Mouse (Mus musculus) brain, embryonic 14.5 days (tissue): Measurements from ENCODE around the gene Hmg20a. TPM values are rescaled to one million over a fixed set of nuclear protein-coding genes. Genes with fewer than 3 reads are reported as not detected.

ENCODE experiments used
- DNase-seq: peaks from one replicate; pipeline ENCODE4 v3.0.0-alpha.2; 2011; ENCODE audit warnings: low read depth
- CTCF ChIP-seq: fragments of 200-500 bp; IDR thresholded peaks from 2 replicates; pipeline ENCODE4 v1.5.1; 2012; ENCODE audit warnings: inconsistent platforms, mild to moderate bottlenecking, moderate library complexity, borderline replicate concordance; ENCODE audit not compliant: insufficient read depth, insufficient read length; ENCODE audit errors: extremely low read depth
- POLR2A ChIP-seq: fragments of 200-500 bp; IDR thresholded peaks from 2 replicates; pipeline ENCODE4 v1.6.1; 2012; ENCODE audit warnings: mild to moderate bottlenecking, inconsistent platforms, borderline replicate concordance; ENCODE audit not compliant: poor library complexity, insufficient read depth, insufficient read length, severe bottlenecking; ENCODE audit errors: extremely low read depth
- polyA plus RNA-seq: library from polyadenylated mRNA; depleted of rRNA; stranded (reverse); fragments of >200 nt; gene quantifications from 2 replicates; pipeline ENCODE4 v1.2.3, GENCODE M21; 2012

Gene Hmg20a
- polyA plus RNA-seq, 1 experiment: 96.5 TPM

GRCm38 (mm10) chr9:56501721-56502542 is 83.5 kb downstream of the Hmg20a start:
- TF ChIP-seq CTCF: no peak
- no peak for TF ChIP-seq POLR2A
- DNase-seq: peak; percentile 46

GRCm38 (mm10) chr9:56502543-56502971 is 84.1 kb downstream of the Hmg20a start:
- DNase-seq: peak; percentile 46
- TF ChIP-seq CTCF: no peak
- TF ChIP-seq POLR2A: no peak

GRCm38 (mm10) chr9:56503621-56504500 is 85.5 kb downstream of the Hmg20a start:
- DNase-seq: no peak
- TF ChIP-seq CTCF (no peak), POLR2A (no peak)

- no peak for DNase-seq
- TF ChIP-seq CTCF (no peak), POLR2A (no peak)
Observed at GRCm38 (mm10) chr9:56504511-56504910, 86.1 kb downstream of the Hmg20a start.

- TF ChIP-seq POLR2A: no peak
- TF ChIP-seq CTCF: no peak
Observed at GRCm38 (mm10) chr9:56505083-56505792, 86.8 kb downstream of the Hmg20a start.

GRCm38 (mm10) chr9:56505793-56506755 is 87.7 kb downstream of the Hmg20a start:
- TF ChIP-seq POLR2A: peak; percentile 31; the same call in 1 of the 2 replicates
- TF ChIP-seq CTCF: peak; percentile 98
- peak; percentile 97 for DNase-seq

More at GRCm38 (mm10) chr9:56505083-56505792, 86.8 kb downstream of the Hmg20a start:
- DNase-seq: no peak

GRCm38 (mm10) chr9:56506931-56507681 is 88.7 kb downstream of the Hmg20a start:
- TF ChIP-seq POLR2A (no peak), CTCF (no peak)
- peak; percentile 82 for DNase-seq

GRCm38 (mm10) chr9:56507682-56508061 is 89.3 kb downstream of the Hmg20a start:
- TF ChIP-seq POLR2A (no peak), CTCF (no peak)
- DNase-seq: no peak

- no peak for DNase-seq
- TF ChIP-seq POLR2A (no peak), CTCF (no peak)
Observed at GRCm38 (mm10) chr9:56508835-56509451, 90.5 kb downstream of the Hmg20a start.

- no peak for TF ChIP-seq CTCF
- no peak for TF ChIP-seq POLR2A
Observed at GRCm38 (mm10) chr9:56510281-56510680, 91.9 kb downstream of the Hmg20a start.

More at GRCm38 (mm10) chr9:56510281-56510680, 91.9 kb downstream of the Hmg20a start:
- no peak for DNase-seq
